Mouse (Mus musculus) layer of hippocampus, adult 11-12 months (tissue): Measurements from ENCODE around the gene T.
A peak's percentile ranks its signal among the peaks of the same experiment; 100 is the strongest.
"Not testable (repeated sequence)": the region's sequence is repeated elsewhere in the genome, so short reads cannot be mapped to it uniquely, and the experiment has no call there.

Source experiments
- DNase-seq: peaks from one replicate; pipeline ENCODE4 v3.0.0; 2022; ENCODE audit warnings: low spot score

T gene

DNA sequence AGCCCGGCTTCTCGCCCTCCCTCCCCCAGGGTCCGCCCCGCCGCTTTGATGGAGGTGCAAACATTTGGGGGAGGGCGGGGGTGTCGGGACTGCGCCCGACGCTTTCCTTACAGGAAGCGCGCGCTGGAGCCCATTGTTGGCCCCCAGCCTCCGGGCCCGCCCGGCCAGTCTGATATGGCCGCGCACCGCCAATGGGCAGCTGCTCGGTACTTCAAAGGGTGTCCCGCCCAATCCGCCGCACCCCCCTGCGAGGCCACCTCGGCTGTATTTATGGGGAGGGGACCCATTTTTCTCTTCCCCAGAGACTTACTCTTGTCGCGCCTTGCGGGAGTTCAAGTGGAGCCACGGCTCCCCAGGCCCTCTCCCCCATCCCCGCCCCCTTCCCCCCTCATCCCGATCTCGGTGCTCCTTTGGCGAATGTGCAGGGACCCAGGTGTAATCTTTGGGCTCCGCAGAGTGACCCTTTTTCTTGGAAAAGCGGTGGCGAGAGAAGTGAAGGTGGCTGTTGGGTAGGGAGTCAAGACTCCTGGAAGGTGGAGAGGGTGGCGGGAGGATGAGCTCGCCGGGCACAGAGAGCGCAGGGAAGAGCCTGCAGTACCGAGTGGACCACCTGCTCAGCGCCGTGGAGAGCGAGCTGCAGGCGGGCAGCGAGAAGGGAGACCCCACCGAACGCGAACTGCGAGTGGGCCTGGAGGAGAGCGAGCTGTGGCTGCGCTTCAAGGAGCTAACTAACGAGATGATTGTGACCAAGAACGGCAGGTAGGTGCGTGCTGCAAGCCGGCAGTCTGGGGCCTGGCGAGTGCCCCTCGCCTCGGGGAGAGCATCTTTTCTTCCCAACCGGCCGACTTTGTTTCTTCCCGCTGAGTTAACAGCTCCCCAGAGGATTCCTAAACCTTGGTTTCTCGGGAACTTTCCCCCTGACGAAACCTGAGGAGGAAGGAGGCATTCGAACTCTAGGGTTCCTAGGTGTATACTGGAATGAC lies at the start of gene T:
Gene T (plus strand): TSS at position 446 of the 983 bp plus-strand sequence.
- no peak for DNase-seq

DNA sequence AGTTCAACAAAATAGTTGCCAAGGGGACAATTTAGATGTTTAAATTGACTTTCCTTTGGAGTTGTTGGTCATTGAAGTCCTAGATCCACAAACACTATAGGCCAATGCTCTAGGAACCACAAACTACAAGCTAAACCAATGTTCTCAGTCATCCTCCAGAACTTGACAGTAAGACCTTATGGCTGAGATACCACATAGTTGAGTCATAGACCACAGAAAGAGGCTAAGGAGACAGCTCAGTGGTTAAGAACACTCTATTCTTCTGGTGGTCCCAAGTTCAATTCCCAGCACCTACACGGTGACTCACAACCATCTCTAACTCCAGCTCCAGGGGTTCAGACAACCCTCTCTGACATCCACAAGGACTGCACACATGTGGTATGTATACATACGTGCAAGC lies 48.8 kb upstream of the T start:
- DNase-seq: no peak

DNA sequence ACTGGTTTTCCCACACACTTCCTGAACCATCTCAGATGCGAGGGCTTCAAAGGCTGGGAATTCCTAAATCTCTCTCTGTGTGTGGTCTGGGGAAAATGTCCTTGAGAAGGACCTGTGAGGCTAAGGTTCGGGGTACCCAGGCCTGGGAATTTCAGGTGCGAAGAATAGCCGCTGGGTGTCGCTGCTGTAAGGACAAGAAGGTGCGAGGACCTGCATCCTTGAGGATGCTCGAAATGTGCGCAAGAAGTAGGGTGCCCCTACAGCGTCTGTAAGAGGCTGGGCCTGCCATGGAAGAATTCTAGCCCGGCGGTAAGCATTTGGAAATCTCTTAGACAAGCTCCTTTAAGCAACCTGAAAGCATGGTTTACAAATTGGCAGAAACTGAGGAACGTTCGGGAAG lies 45.8 kb upstream of the T start:
- DNase-seq: peak; percentile 46

DNA sequence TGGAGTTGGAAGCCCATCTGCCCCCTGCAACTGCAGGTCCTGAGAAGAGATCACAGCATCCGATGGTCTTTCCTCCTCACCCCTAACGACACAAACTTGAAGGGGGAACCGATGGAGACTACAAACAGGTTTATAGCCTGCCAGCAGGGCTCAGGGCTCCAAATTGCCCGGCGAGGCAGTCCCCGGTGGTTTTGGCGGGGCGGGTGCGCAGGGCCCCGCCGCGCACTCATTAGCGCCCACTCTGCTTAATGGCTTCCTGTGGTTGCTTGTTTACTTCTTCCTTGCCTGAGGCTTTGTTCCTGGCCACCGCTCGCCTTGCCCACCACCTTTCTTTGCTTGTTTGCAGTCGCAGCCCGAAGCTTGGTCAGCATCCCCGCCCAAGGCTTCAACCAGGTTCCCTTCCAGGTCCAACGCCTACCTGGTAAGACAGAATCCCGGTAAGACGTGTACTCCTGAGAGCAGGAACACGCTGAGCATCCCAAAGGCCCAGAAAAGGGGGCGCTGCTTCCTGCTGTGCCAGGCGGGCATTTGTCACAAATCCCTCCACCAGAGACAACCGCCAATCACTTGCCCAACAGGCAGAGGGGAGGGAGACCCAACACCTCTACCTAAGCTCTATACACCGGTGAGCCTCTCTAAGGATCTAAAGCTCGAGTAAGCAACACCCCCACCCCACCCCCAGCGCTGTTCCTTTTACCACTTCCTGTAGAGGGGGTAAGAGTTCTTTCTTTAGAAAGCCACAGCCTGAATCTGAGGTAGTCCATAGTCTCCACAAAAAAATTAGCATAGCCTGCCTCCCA lies 45.0 kb upstream of the T start:
- no peak for DNase-seq

DNA sequence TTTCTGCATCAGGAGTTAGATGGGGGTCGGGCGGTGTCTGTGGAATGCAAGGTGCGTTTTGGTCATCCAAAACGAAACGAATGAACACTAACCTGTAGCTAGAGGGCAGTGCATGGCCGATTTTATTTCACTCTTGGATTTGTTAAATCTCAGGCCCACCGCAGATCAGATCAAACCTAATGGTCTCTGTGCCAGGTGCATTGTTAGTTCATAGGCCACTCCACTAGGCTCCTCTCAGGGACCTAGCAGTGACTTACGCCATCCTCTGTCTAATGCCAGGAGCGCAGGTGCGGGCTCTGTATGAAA lies 44.5 kb upstream of the T start:
- DNase-seq: no peak

DNA sequence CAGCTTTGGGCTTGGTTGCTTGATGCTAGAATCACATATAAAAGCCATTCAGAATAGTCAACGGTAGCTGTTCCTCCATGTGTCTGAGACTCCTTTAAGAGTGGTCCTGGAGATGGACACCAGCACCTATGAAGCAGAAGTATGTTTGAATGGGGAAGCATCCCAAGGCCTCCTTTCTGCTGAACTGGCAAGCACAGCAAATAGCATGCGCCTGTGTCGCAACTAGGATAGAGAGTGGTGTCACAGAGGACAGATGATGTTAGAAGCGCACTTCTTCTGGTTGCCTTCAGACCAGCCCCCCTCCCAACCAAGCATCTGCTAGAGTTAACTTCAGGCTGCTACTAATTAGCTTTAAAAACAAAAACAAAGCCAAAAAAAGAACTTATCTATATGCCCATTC lies 43.7 kb upstream of the T start:
- no peak for DNase-seq

DNA sequence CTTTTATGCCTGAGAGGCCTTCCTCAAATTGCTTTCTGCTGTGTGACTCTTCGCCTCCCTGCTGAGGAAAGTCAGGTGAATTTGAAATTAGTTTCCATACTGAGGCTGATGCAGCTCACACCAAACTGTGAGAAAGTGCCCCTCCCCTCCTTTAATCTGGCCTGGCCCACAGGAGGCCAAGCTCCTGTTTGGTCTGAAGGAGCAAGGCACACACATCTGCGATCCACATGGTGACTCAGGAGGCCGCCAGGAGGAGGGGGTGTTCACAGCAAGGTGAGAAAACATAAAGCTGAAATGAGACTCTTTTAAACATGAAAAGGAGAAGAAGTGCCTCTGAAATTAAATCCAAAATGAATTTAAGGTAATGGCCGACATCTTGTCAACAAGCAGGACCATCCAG lies 37.9 kb upstream of the T start:
- DNase-seq: no peak

DNA sequence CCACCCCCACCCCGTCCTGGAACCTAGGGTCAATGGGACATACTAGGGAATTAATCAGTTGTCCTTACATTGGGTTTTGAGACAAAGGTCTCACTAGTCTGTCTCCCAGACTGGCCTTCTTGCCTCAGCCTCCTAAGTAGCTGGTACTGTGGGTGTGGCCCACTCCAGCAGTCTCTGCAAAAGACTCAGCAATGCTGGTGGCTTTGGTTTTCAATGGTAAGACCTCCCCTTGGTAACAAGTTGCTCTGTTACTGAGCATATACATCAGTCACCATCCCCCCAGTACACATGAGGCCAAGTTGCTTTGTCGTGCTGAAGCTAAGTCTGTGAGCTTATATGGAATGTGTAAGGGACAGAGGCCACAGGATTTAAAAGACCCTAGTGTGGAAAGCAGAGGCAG lies 36.3 kb upstream of the T start:
- no peak for DNase-seq

DNA sequence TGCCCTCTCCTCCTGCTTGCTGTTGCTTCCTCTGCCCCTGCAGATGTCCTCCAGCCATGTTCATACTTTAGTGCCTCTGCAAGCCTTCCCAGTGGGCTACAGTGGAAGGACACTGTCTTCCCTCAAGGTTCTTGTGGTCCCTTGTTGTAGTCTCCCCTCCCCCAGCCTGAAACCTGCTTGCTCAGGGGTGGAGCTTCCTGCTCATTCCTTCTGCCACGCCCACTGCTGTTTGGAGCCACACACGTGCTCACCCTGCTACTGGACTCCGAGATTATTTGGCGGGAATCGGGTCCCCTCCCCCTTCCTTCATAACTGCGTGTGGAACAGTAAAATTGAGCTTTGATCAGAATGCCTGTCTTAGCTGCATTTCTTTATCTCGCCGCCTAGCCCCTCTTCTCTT lies 30.3 kb upstream of the T start:
- DNase-seq: not testable (repeated sequence)

DNA sequence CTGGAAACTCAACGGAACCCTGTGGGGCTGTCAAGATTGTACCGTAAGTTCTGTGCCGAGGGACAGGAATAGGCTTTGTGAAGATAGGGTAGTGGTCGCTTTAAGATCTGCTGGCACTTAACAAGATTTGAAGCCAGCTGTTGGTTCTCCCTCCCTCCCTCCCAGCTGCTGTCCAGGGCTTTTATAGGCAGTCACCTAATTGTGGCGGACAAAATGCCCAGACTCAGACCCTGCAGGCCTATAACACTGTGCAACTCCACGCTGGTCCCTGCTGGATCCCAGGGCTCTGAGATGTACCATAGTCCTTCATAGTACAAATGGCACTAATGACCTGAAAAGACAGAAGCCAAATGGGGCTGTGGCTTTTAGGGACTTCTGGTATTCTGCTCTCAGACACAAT lies 27.9 kb upstream of the T start:
- DNase-seq: no peak

DNA sequence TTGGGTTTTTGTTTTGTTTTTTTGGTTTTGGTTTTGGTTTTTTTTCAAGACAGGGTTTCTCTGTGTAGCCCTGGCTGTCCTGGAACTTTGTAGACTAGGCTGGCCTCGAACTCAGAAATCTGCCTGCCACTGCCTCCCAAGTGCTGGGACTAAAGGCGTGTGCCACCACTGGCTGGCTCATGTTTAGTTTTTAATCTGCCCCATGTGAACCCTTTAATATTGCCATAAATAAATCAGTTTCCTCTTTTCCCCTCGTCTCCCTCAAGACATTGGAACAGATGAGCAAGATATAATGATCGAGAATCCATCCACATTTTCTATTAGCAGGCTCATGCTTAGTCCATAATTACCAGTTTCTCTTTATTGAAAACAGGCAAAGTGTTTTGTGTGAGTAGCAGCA lies 26.2 kb upstream of the T start:
- not testable (repeated sequence) for DNase-seq

DNA sequence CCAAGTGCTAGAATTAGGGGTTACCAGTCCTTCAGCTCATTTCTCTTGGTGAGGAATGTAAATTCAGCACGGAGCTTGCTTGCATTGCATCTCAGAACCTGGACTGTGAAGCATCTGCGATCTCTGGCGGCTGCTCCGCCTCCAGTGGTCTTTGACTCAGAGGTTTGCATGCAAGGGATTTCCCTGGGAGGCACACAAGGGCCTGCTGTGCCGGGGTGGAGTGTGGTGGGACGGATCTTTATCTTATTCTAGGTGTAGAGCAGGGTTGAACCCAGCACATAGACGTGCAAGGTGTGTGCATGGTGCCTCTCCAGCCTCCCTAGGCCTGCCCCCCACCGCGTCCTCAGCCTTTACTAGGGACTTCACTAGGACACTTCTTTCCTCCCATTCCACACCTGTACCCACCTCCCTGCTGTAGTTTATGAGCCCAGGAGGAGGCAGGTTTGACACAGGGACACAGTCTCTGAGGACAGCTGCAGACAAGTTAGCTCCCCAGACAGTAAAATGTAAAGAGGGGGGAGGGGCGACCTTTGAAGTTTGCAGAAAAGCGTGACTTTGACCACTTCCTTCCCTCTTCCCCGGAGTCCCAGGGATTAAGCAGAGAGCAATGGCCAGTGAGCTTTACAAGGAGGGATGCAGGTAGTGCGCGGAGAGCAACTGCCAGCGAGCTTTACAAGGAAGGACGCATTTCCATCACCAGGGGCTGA lies 25.5 kb upstream of the T start:
- no peak for DNase-seq

DNA sequence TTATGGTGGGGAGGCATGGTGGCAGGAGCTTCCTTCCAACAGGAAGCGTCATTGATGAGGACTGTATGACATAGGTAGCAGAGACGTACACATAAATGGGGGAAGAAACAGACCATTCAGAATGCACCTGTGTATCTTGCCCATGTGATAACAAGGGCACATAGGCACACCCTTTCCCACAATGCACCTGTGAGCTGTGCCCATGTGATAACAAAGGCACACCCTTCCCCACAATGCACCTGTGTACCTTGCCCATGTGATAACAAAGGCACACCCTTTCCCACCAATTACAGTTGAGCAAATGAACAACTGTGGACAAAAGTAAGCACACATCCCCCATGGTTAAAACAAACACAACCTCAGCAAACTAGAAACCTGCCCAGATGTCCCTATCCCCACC lies 23.9 kb upstream of the T start:
- DNase-seq: no peak

DNA sequence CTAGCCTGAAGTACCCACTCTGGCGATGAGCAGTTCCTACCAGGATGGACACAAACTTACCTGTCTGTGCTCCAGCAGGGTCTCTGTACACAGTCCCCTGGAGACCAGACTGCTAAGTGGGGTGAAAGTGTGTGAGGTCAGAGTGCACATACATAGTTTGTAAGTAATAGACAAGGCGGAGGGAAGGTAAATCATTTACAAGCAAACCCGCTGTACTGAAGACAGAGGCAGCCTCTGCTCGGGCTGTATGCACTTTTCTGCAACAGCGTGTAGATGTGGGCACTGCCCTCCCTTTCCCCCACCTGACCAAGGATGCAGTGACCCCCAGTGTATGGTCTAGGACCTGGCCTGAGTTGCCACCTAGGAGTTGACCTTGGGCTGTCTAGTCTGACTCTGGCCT lies 20.6 kb upstream of the T start:
- DNase-seq: no peak

DNA sequence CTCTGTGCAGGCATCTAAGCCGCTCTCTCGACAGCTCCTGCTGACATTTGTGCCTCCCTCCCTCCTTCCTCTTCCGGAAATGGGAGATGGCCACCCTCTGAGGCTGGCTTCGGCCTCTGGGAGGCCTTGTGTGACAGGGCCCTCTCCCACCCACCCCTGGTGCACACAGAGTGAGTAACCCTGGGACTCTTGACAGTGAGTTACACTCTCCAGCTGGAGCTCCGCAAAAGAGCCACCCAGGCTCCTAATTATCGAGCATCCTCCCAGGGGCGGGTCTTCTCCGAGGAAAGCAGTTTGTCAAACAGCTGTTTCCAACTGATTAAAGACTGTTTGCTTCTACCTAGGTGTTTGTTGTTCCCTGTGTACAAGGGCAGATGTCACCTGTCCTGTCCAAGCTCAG lies 18.7 kb upstream of the T start:
- no peak for DNase-seq

DNA sequence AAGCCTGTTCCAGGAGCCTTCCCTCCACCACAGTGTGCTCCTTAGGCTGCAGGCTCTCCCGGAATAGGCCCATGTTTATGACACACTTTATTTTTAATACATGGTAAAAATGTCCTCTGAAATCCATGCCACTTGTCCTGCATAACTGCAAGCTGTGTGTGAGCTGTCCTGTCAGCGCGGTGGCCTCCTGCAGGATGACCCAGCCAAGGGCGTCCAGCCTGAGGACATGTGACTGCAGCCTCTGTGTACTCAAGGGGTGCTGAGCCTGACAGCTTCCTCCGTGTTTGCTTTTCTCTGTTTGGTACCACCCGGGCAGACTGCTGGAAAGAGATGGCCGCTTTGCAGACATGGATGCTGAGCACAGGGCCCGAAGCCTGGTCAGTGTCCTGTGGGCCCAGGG lies 17.4 kb upstream of the T start:
- DNase-seq: no peak

DNA sequence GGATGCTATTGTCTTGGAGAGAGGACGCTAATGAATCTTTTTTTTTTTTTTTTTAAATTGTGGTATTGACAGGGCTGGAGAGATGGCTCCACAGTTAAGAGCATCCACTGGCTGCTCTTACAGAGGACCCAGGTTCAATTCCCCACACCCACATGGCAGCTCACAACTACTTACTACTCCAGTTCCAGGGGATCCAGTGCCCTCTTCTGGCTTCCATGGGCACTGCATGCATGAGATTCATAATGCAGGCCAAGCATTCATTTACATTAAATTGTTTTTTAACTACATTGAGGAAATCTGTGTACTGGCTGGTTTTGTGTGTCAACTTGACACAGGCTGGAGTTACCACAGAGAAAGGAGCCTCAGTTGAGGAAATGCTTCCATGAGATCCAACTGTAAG lies 13.5 kb upstream of the T start:
- no peak for DNase-seq

DNA sequence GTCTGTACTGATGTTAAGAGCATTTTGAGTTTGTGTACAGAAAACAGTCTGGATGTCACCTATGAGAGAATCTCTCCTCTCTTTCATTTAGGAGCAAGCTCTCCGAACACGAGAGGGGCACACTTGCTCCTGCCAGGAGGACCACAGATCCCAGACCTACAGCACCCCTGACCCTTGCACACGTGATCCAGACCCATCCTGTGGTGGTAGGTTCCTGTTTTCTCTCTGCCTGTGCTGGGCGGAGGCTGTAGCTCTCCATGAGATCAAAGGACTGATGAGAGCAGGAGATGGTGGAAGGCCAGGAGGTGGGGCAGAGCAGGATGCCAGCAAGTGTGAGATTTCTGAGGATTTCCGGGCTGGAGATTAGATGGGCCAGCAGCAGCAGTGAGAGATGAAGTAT lies 12.7 kb upstream of the T start:
- DNase-seq: no peak

DNA sequence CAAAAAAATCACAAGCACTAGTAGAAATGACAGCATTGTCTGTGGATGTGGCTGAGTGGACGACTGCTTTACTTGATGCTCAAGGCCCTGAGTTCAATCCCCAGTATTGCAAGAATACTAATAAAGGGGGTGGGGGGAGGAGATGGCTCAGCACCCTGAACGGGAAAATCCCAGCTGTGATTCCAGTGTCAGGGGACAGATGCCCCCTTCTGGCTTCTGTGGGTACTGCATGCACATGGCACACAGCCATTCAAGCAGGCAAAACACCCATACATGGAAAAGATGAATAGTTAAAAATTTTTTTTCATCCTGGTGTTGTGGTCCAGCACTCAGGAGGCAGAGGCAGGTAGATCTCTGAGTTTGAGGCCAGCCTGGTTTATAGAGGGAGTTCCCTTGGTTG lies 10.9 kb upstream of the T start:
- peak; percentile 28 for DNase-seq

DNA sequence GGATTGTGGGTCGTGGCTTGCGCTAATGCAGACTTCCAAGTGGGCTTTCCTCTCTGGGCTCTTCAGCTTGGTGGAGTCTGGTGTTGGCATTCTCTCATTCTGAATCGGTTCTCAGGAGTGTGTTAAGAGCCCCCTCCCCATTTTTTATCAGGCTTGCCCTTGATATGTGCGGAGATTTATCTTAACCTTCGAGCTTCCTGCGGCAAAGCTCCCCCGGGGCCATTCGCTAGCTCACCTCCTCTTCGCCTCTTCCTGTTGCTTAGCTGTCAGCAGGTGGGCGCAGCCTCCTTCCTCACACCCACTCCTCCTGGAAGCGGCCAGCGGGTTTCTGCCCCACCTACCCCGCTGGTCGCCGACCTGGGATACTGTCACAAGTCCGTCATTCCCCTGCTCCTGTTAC lies 4.8 kb upstream of the T start:
- no peak for DNase-seq

DNA sequence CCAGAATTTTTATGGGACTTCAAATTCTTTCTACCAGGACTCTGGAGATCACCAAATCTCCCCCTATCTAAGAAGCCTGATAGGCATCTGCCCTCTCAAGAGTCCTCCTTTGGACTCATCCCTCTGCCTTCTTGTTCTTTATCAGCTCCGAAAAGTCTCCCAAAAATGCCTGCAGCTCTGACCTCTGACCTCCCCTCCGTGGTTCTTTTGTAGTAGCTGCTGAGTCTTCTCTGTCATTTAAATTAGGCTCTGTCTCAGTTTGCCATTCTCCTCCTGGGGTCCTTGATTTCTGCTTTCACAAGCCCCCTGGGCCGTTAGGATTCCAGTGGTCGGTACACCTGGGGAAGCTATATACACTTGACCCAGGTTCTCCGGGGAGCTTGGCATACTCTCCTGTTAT lies 4.3 kb upstream of the T start:
- no peak for DNase-seq

DNA sequence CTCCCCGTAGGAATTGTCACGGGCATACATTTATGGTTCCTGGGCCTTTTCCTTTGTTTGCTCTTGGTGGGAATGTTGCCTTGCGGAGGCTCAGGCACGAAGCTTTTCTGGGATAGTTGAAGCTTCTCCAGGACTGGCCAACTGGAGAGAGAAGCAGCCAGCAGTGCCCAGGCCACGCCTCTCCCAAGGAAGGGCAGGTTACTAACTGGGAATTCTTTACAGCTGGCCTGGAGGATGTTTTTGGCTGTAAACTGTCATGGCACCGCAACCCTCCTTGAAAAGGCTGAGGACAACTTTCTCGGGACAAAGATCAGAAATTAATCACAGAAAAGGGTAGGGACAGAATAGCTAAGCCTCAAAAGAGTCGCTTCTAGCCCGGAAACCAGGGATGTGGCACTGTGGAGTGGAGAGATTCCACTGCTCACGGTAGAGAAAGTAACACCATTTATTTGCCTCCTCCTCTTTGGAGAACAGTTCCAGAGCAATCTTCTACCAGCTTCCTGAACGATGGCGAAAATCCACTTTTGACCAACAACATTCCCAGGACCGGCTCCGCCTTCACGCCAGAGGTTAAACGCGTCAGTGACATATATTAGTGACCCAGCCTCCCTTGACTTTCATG lies 1.9 kb upstream of the T start:
- DNase-seq: no peak
